Mouse (Mus musculus): ENCODE measurements around the gene Map3k14.

DNA sequence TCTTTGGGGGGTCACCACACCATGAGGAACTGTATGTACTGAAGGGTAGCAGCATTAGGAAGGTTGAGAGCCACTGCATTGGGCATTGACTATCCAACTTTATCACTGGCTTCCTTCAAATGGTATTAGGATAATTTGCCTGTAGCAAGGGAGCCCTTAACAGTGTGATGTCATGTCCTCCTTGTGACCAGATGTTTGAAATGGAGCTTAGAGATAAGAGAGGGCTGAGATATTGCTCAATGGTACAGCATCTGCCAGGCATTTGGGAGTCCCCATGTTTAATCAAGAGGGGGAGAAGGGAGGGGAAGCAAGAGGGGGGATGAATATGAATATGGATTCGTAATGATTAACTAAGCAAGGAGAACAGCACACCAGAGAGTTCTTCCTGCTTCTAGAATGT is 51.9 kb downstream of the Map3k14 start:
- TF ChIP-seq CTCF (IDR thresholded peaks at IDR 0.05) (no peak), EP300 (IDR thresholded peaks at IDR 0.05; ENCODE audit: insufficient read depth, low read depth, low read length) (no peak)
